Mouse (Mus musculus): Measurements from ENCODE around the gene Rundc3a. TPM values are rescaled to one million over a fixed set of nuclear protein-coding genes. Genes with fewer than 3 reads are reported as not detected.

Rundc3a gene
- polyA plus RNA-seq, 1 experiment from 2014 or later, result 12.1 TPM

DNA sequence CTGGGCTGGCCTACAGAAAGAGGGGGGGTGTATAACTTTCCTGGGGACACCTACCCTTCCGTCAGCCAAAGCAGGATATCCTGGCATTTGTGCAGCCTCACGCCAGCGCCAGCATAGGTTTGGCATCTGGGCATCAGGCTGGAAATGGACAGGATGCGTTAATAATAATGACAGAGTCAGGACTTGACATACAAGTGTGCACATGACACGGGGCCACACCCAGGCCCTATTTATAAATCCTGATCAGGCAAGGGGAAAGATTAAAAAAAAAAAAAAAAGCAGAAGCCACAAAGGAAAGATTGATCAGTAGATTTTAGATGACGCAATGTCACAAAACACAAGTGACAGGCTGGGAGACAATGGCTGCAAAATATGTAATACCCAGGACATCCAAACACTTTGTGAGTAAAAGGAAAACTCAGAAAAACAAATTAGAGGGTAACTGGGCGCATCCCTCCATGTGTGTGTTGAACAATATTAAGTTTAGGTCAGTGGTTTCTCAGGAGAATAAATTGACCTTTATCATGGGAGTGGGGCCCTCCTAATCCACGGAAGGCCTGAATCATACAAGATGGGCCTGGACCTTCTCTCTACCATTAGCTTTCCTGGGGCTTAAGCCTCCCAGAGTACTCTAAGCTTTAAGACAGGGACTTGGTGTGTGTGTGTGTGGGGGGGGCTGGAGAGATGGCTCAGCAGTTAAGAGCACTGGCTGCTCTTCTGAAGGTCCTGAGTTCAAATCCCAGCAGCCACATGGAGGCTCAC, 32.5 kb downstream of the Rundc3a start:
- WGBS, result 84% methylated on average over 8 of the region's 8 CpGs
- no peaks in the 10 kb centered on the region for H3K4me1 ChIP-seq (ENCODE audit: control insufficient read depth, insufficient read depth, low read length)
- no peak for ATAC-seq (replicated peaks; ENCODE audit: insufficient number of reproducible peaks, low FRiP score, low TSS enrichment, low read depth)
- no peak overlapping the region for H3K4me3 ChIP-seq (ENCODE audit: low read depth, low read length)
- no peak overlapping the region for H3K9ac ChIP-seq (replicated peaks; ENCODE audit: low read length)
- H3K9me3 ChIP-seq (replicated peaks; ENCODE audit: control insufficient read depth, low read length), result no peaks in the 10 kb centered on the region
- H3K36me3 ChIP-seq (replicated peaks; ENCODE audit: control insufficient read depth, insufficient read depth, low read depth, low read length), result no peaks in the 10 kb centered on the region
- H3K4me2 ChIP-seq (ENCODE audit: low read depth, low read length), result no peak overlapping the region
- no peak overlapping the region for H3K27ac ChIP-seq (replicated peaks; ENCODE audit: low read depth, low read length)
- DNase-seq (ENCODE audit: low spot score), result no peak
- no peaks in the 10 kb centered on the region for H3K27me3 ChIP-seq (ENCODE audit: control insufficient read depth, insufficient read depth, low read length)

DNA sequence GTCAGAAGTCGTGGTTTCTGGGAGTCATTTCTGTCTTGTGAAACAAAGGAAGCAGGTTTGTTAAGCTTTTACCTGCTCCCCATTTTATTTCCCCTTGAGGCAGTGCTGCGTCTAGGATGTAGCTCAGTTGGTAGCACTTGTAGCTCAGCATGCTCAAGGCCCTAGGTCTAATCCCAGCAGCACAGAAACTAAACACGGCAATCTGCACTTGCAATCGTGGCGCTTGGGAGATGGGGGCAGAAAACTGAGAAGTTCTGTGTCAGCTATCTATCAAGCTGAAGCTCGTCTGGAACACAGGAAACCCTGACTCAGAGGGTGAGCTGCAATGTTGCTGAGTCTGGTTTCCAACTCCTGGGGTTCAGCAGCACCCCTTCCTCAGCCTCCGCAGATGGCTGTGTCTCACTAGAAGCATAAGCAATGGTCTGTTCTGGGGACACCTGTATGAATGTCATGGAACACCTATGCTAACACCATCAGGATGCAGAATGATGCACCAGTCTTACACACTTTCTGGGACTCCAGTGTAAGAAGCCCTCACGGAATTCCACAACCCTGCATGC, 35.9 kb downstream of the Rundc3a start:
- Histone ChIP-seq H3K27me3 (ENCODE audit: control insufficient read depth, insufficient read depth, low read length) (no peaks in the 10 kb centered on the region), H3K36me3 (replicated peaks; ENCODE audit: control insufficient read depth, insufficient read depth, low read depth, low read length) (no peaks in the 10 kb centered on the region), H3K27ac (replicated peaks; ENCODE audit: low read depth, low read length) (no peak overlapping the region), H3K4me1 (ENCODE audit: control insufficient read depth, insufficient read depth, low read length) (no peaks in the 10 kb centered on the region; the same call in 1 of the 2 replicates), H3K9ac (replicated peaks; ENCODE audit: low read length) (0 out of 2 replicates have a peak overlapping the region, but pooled peaks have one; percentile 13), H3K4me3 (ENCODE audit: low read depth, low read length) (no peak overlapping the region; the same call in 1 of the 2 replicates), H3K9me3 (replicated peaks; ENCODE audit: control insufficient read depth, low read length) (no peaks in the 10 kb centered on the region), H3K4me2 (ENCODE audit: low read depth, low read length) (no peak overlapping the region)
- 66% methylated on average over 8 of the region's 8 CpGs for WGBS
- ATAC-seq (replicated peaks; ENCODE audit: insufficient number of reproducible peaks, low FRiP score, low TSS enrichment, low read depth), result no peak
- no peak for DNase-seq (ENCODE audit: low spot score)

GRCm38 (mm10) chr11:102429551-102429950, 36.3 kb downstream of the Rundc3a start:
- H3K36me3 ChIP-seq (replicated peaks; ENCODE audit: control insufficient read depth, insufficient read depth, low read depth, low read length), result no peaks in the 10 kb centered on the region
- no peaks in the 10 kb centered on the region for H3K27me3 ChIP-seq (ENCODE audit: control insufficient read depth, insufficient read depth, low read length)
- peak overlapping the region; percentile 44 for H3K4me3 ChIP-seq (ENCODE audit: low read depth, low read length)
- DNase-seq (ENCODE audit: low spot score) (no peak), ATAC-seq (replicated peaks; ENCODE audit: insufficient number of reproducible peaks, low FRiP score, low TSS enrichment, low read depth) (no peak)
- no peak overlapping the region for H3K27ac ChIP-seq (replicated peaks; ENCODE audit: low read depth, low read length)
- no peaks in the 10 kb centered on the region for H3K9me3 ChIP-seq (replicated peaks; ENCODE audit: control insufficient read depth, low read length)
- H3K4me1 ChIP-seq (ENCODE audit: control insufficient read depth, insufficient read depth, low read length), result no peaks in the 10 kb centered on the region; the same call in 1 of the 2 replicates
- peak overlapping the region; percentile 37; the same call in 1 of the 2 replicates for H3K9ac ChIP-seq (replicated peaks; ENCODE audit: low read length)
- peak overlapping the region; percentile 49; the same call in 1 of the 2 replicates for H3K4me2 ChIP-seq (ENCODE audit: low read depth, low read length)
- 49% methylated on average over 3 of the region's 3 CpGs for WGBS

DNA sequence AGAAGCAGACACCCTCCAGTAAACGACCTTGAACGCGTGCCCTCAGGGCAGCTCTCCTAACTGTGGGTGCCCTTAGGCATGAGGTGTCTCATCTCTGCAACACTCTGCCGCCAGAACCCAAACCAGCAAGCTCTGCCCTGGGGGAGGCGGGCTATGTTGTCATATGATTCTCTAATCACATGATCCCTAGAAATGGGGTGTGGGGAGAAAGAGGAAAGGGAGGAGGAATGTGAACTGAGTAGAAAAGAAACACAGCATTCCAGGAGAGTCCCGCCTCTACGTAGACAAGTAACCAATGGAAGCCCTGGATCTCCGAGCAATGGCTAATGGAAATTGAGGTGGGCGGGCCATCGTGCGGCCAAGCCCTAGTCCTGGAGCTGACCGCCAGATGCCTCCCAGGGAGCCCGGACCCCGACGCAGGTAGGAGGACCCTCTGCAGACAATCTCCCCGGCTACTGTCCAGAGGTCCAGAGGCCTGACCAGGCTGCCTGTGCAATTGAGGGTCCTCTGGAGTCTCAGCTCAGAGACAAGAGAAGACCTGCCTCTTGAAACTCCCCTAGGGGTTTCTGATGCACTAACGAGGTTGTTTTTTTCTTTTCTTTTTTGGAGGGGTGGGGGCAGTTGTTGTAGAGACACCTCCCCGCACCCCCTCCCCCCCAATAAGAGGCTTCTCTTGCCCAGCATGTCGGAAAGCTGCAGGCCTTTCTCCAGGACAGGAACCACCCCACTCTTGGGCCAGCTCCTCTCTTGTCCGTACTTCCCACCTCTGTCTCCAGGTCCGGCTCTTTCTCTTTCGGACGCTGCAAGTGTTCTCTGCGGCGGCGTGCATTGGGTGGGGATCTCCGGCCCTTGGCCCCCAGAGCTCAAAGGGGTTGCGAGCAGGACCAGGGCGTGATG, 37.2 kb downstream of the Rundc3a start, which contains the start of gene Grn:
Gene Grn (plus strand): TSS at position 195 of the 897 bp plus-strand sequence.
- peak within 1 kb of the TSS; percentile 23 for H3K27ac ChIP-seq (replicated peaks; ENCODE audit: low read depth, low read length)
- no peaks in the 10 kb centered on the region for H3K27me3 ChIP-seq (ENCODE audit: control insufficient read depth, insufficient read depth, low read length)

DNA sequence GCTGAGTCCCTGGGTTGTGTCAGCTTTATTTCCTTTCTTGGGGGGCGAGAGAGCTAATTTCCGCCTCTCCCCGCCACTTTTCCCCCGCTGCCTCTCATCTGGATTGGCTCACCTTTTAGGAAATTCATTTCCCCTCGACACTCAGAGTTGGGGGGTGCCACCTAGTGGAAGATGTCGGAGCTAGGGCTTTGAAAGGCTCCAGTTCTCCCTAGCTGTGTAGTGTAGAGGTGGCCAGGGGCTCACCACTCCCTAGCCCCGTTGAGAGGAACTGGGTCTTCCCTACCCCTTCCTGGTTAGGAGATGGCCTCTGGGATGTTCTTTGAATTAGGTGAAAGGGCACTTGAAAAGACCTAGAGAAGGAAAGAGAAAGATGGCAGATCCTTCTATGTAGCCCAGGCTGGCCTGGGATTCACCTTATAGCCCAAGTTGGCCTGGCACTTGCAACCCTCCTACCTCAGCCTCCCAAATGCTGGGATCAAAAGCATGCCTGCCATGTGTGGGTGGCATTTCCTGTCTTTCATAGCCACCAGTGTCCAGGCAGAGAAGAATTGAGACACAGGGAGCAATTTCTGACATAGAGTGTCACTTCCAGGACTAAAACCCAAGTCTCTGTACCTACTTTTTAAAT, 37.9 kb downstream of the Rundc3a start:
- peak overlapping the region; percentile 23 for H3K27ac ChIP-seq (replicated peaks; ENCODE audit: low read depth, low read length)
- DNase-seq (ENCODE audit: low spot score) (peak; percentile 92), ATAC-seq (replicated peaks; ENCODE audit: insufficient number of reproducible peaks, low FRiP score, low TSS enrichment, low read depth) (no peak)
- H3K4me1 ChIP-seq (ENCODE audit: control insufficient read depth, insufficient read depth, low read length), result no peaks in the 10 kb centered on the region; the same call in 1 of the 2 replicates
- peak overlapping the region; percentile 87 for H3K4me2 ChIP-seq (ENCODE audit: low read depth, low read length)
- 3% methylated on average over 7 of the region's 7 CpGs for WGBS
- H3K36me3 ChIP-seq (replicated peaks; ENCODE audit: control insufficient read depth, insufficient read depth, low read depth, low read length), result peaks cover 2% of the 10 kb centered on the region; the same call in 1 of the 2 replicates
- peak overlapping the region; percentile 38 for H3K9ac ChIP-seq (replicated peaks; ENCODE audit: low read length)
- no peaks in the 10 kb centered on the region for H3K9me3 ChIP-seq (replicated peaks; ENCODE audit: control insufficient read depth, low read length)
- peak overlapping the region; percentile 44 for H3K4me3 ChIP-seq (ENCODE audit: low read depth, low read length)
- H3K27me3 ChIP-seq (ENCODE audit: control insufficient read depth, insufficient read depth, low read length), result no peaks in the 10 kb centered on the region

More for the DNA sequence above, 37.2 kb downstream of the Rundc3a start, which contains the start of gene Grn:
- Histone ChIP-seq H3K4me3 (ENCODE audit: low read depth, low read length) (peak within 1 kb of the TSS; percentile 44), H3K9me3 (replicated peaks; ENCODE audit: control insufficient read depth, low read length) (no peaks in the 10 kb centered on the region), H3K9ac (replicated peaks; ENCODE audit: low read length) (peak within 1 kb of the TSS; percentile 38), H3K4me2 (ENCODE audit: low read depth, low read length) (peak within 1 kb of the TSS; percentile 87), H3K36me3 (replicated peaks; ENCODE audit: control insufficient read depth, insufficient read depth, low read depth, low read length) (no peaks in the 10 kb centered on the region; the same call in 1 of the 2 replicates), H3K4me1 (ENCODE audit: control insufficient read depth, insufficient read depth, low read length) (no peaks in the 10 kb centered on the region; the same call in 1 of the 2 replicates)
- ATAC-seq (replicated peaks; ENCODE audit: insufficient number of reproducible peaks, low FRiP score, low TSS enrichment, low read depth) (peak; percentile 85), DNase-seq (ENCODE audit: low spot score) (peak; percentile 97)
- WGBS, result under 1% methylated on average over 29 of the region's 29 CpGs

- no peak overlapping the region for H3K27ac ChIP-seq (replicated peaks; ENCODE audit: low read depth, low read length)
- H3K4me2 ChIP-seq (ENCODE audit: low read depth, low read length), result no peak overlapping the region
- no peaks in the 10 kb centered on the region for H3K9me3 ChIP-seq (replicated peaks; ENCODE audit: control insufficient read depth, low read length)
- H3K27me3 ChIP-seq (ENCODE audit: control insufficient read depth, insufficient read depth, low read length), result no peaks in the 10 kb centered on the region
- no peak overlapping the region for H3K4me3 ChIP-seq (ENCODE audit: low read depth, low read length)
- WGBS, result 86% methylated on average over 3 of the region's 3 CpGs
- DNase-seq (ENCODE audit: low spot score) (no peak), ATAC-seq (replicated peaks; ENCODE audit: insufficient number of reproducible peaks, low FRiP score, low TSS enrichment, low read depth) (no peak)
- H3K4me1 ChIP-seq (ENCODE audit: control insufficient read depth, insufficient read depth, low read length), result no peaks in the 10 kb centered on the region; the same call in 1 of the 2 replicates
- peaks cover 2% of the 10 kb centered on the region; the same call in 1 of the 2 replicates for H3K36me3 ChIP-seq (replicated peaks; ENCODE audit: control insufficient read depth, insufficient read depth, low read depth, low read length)
- H3K9ac ChIP-seq (replicated peaks; ENCODE audit: low read length), result no peak overlapping the region
These were observed 38.5 kb downstream of the Rundc3a start for GRCm38 (mm10) chr11:102431728-102432114.

DNA sequence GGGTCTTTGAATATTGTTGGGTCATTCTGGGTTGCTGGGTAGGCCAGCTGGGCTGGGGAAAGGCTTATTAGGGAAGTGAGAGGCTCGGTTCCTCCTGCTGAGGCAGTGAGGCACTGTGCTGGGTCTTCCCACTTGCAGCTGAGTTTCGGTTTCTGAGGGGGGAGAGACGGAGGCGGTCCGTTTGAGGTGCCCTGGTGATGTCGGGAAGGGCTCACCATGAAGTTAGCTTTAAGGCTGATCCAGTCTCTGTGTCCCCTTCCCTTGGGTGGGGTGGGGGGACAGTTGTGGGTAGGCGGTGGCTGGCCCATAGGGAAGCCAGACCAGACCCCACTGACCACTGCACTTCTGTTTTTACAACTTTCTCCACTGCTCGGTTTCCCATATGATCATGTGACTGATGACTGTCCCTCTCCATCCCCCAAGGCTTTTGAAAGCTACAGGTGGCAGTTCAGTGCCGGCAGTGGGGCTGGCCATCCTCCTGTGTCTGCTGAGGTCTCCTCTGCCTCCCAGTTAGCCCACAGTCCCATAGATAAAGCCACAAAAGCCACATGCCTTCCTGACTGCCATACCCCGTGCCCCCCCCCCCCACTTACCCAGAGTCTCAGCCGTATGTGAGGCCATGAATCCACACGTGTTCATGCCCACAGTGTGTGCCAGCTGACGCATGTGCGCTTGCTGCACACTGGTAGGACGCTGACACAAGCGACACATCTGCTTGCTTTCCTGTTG, 39.1 kb downstream of the Rundc3a start:
- Histone ChIP-seq H3K9me3 (replicated peaks; ENCODE audit: control insufficient read depth, low read length) (no peaks in the 10 kb centered on the region), H3K36me3 (replicated peaks; ENCODE audit: control insufficient read depth, insufficient read depth, low read depth, low read length) (peaks cover 2% of the 10 kb centered on the region; the same call in 1 of the 2 replicates), H3K9ac (replicated peaks; ENCODE audit: low read length) (no peak overlapping the region; the same call in 1 of the 2 replicates), H3K27me3 (ENCODE audit: control insufficient read depth, insufficient read depth, low read length) (no peaks in the 10 kb centered on the region; the same call in 1 of the 2 replicates), H3K4me3 (ENCODE audit: low read depth, low read length) (no peak overlapping the region), H3K4me2 (ENCODE audit: low read depth, low read length) (no peak overlapping the region), H3K27ac (replicated peaks; ENCODE audit: low read depth, low read length) (no peak overlapping the region), H3K4me1 (ENCODE audit: control insufficient read depth, insufficient read depth, low read length) (peaks cover 4% of the 10 kb centered on the region)
- DNase-seq (ENCODE audit: low spot score) (no peak), ATAC-seq (replicated peaks; ENCODE audit: insufficient number of reproducible peaks, low FRiP score, low TSS enrichment, low read depth) (no peak)
- WGBS, result 65% methylated on average over 16 of the region's 16 CpGs

All from embryonic facial prominence, embryonic 11.5 days (tissue).